Mouse (Mus musculus): Measurements from ENCODE around the gene Polr3h.

The Polr3h gene

GRCm38 (mm10) chr15:81949076-81949475 lies 23.0 kb upstream of the Polr3h start:
- no peak for DNase-seq

GRCm38 (mm10) chr15:81943176-81943749 lies 17.2 kb upstream of the Polr3h start:
- DNase-seq = peak; percentile 35 to 53

- no peak for DNase-seq
These were observed 15.0 kb upstream of the Polr3h start for GRCm38 (mm10) chr15:81941010-81941409.

- no peak for DNase-seq
These were observed 14.2 kb upstream of the Polr3h start for GRCm38 (mm10) chr15:81940219-81940618.

GRCm38 (mm10) chr15:81939774-81940173 lies 13.7 kb upstream of the Polr3h start:
- DNase-seq = no peak

- no peak for DNase-seq
These were observed 13.2 kb upstream of the Polr3h start for GRCm38 (mm10) chr15:81939157-81939715.

- DNase-seq = peak; percentile 67 to 73
These were observed 12.2 kb upstream of the Polr3h start for GRCm38 (mm10) chr15:81938246-81938645.

GRCm38 (mm10) chr15:81937098-81937972 lies 11.3 kb upstream of the Polr3h start:
- peak; percentile 57 to 69 for DNase-seq

GRCm38 (mm10) chr15:81936679-81937078 lies 10.6 kb upstream of the Polr3h start, which contains the start of gene Csdc2:
TSS of gene Csdc2 (plus strand) at chr15:81936759.
- peak; percentile 78 to 82 for DNase-seq

GRCm38 (mm10) chr15:81935869-81936637 lies 10.0 kb upstream of the Polr3h start:
- peak in 1 of 2 experiments; percentile 43 for DNase-seq

GRCm38 (mm10) chr15:81933986-81934385 lies 7.9 kb upstream of the Polr3h start:
- DNase-seq = no peak

GRCm38 (mm10) chr15:81932951-81933470 lies 7.0 kb upstream of the Polr3h start:
- peak; percentile 74 to 84 for DNase-seq

GRCm38 (mm10) chr15:81928277-81928676 lies 2.2 kb upstream of the Polr3h start:
- peak; percentile 85 to 89 for DNase-seq

GRCm38 (mm10) chr15:81927741-81928140 lies 1.7 kb upstream of the Polr3h start:
- peak; percentile 80 to 86 for DNase-seq

GRCm38 (mm10) chr15:81926446-81926822 lies 394 bp upstream of the Polr3h start:
- no peak for DNase-seq

- no peak for DNase-seq
These were observed 1.1 kb downstream of the Polr3h start for GRCm38 (mm10) chr15:81924933-81925332.

- no peak for DNase-seq
These were observed 4.8 kb downstream of the Polr3h start for GRCm38 (mm10) chr15:81921255-81921654.

GRCm38 (mm10) chr15:81920546-81921217 lies 5.4 kb downstream of the Polr3h start:
- DNase-seq = no peak

GRCm38 (mm10) chr15:81919062-81919461 lies 7.0 kb downstream of the Polr3h start:
- DNase-seq = no peak

GRCm38 (mm10) chr15:81917621-81918463 lies 8.2 kb downstream of the Polr3h start:
- peak; percentile 87 for DNase-seq

GRCm38 (mm10) chr15:81917201-81917600 lies 8.8 kb downstream of the Polr3h start:
- DNase-seq = peak in 1 of 2 experiments; percentile 27

Measured in kidney, postnatal 4 days (tissue).